Mouse (Mus musculus) intestine, postnatal 0 days (tissue): ENCODE results near the gene Ntm. TPM values are rescaled to one million over a fixed set of nuclear protein-coding genes. Genes with fewer than 3 reads are reported as not detected.

ENCODE experiments used
- ATAC-seq: fragments of 200-750 bp; cut with Nextera tagmentation; 2 replicates; pipeline ENCODE4 v1.8.0; 2017; ENCODE audit warnings: mild to moderate bottlenecking, moderate TSS enrichment, moderate library complexity
- H3K27ac ChIP-seq: fragments of 300-500 bp; sonication (generic); 2 replicates; pipeline ENCODE4 v1.5.1; 2014; ENCODE audit warnings: mild to moderate bottlenecking, low read depth, low read length, moderate library complexity
- H3K27me3 ChIP-seq: fragments of 300-500 bp; sonication (generic); replicated peaks from 2 replicates; pipeline ENCODE4 v1.6.1; 2014; ENCODE audit warnings: low read length, mixed read lengths; ENCODE audit not compliant: control insufficient read depth, insufficient read depth
- H3K36me3 ChIP-seq: fragments of 300-500 bp; sonication (generic); 2 replicates; pipeline ENCODE4 v1.6.1; 2014; ENCODE audit warnings: mild to moderate bottlenecking, moderate library complexity; ENCODE audit not compliant: control insufficient read depth, insufficient read depth
- H3K4me1 ChIP-seq: fragments of 300-500 bp; sonication (generic); replicated peaks from 2 replicates; pipeline ENCODE4 v1.6.1; 2014; ENCODE audit warnings: antibody characterized with exemption, low read length, mixed read lengths; ENCODE audit not compliant: control insufficient read depth, insufficient read depth
- H3K4me2 ChIP-seq: fragments of 300-500 bp; sonication (generic); replicated peaks from 2 replicates; pipeline ENCODE4 v1.6.1; 2014; ENCODE audit warnings: low read depth, mild to moderate bottlenecking, moderate library complexity
- H3K4me3 ChIP-seq: fragments of 300-500 bp; sonication (generic); 2 replicates; pipeline ENCODE4 v1.5.1; 2014; ENCODE audit warnings: low read depth, low read length
- H3K9ac ChIP-seq: fragments of 300-500 bp; sonication (generic); 2 replicates; pipeline ENCODE4 v1.6.1; 2014; ENCODE audit warnings: mild to moderate bottlenecking, low read depth, low read length
- H3K9me3 ChIP-seq: fragments of 300-500 bp; sonication (generic); 2 replicates; pipeline ENCODE4 v1.6.1; 2016; ENCODE audit warnings: mixed run types; ENCODE audit not compliant: control insufficient read depth
- CTCF ChIP-seq: sonication (generic); IDR thresholded peaks from 2 replicates; pipeline ENCODE4 v1.5.1; 2016; ENCODE audit warnings: low read depth, mild to moderate bottlenecking, control low read depth, antibody characterized with exemption, moderate library complexity
- WGBS: fragments of 180-500 bp; shearing (Covaris S2); extraction: QIAGEN DNeasy Blood & Tissue Kit; methylation state at CpG from one replicate; pipeline ENCODE4 v1.1.7; 2014; 5-methylcytosine and 5-hydroxymethylcytosine counted together
- polyA plus RNA-seq: library from polyadenylated mRNA; unstranded; fragments of >200 nt; fragmentation: Nextera tagmentation; extraction: Ambion mirVana; gene quantifications from 2 replicates; pipeline ENCODE4 v1.2.1, GENCODE M21; 2015

Gene Ntm
- polyA plus RNA-seq, 1 experiment from 2014 or later = 1.1 TPM

GRCm38 (mm10) chr9:29103993-29104392, 858.9 kb downstream of the Ntm start:
- Histone ChIP-seq H3K9me3 (no peaks in the 10 kb centered on the region), H3K27me3 (no peaks in the 10 kb centered on the region), H3K36me3 (no peaks in the 10 kb centered on the region), H3K4me1 (no peaks in the 10 kb centered on the region), H3K4me3 (no peak overlapping the region), H3K27ac (no peak overlapping the region), H3K9ac (no peak overlapping the region), H3K4me2 (no peak overlapping the region)
- ATAC-seq = no peak
- WGBS = 73% methylated on average over 6 of the region's 6 CpGs
- TF ChIP-seq CTCF = no peak

GRCm38 (mm10) chr9:29100624-29101023, 862.3 kb downstream of the Ntm start:
- H3K4me2 ChIP-seq = no peak overlapping the region
- H3K4me3 ChIP-seq = no peak overlapping the region
- no peak for TF ChIP-seq CTCF
- H3K36me3 ChIP-seq = no peaks in the 10 kb centered on the region
- 38% methylated on average over 5 of the region's 5 CpGs for WGBS
- no peaks in the 10 kb centered on the region for H3K27me3 ChIP-seq
- ATAC-seq = no peak
- H3K9ac ChIP-seq = no peak overlapping the region
- no peaks in the 10 kb centered on the region for H3K4me1 ChIP-seq
- H3K27ac ChIP-seq = no peak overlapping the region
- H3K9me3 ChIP-seq = no peaks in the 10 kb centered on the region

- H3K27me3 ChIP-seq = no peaks in the 10 kb centered on the region
- no peak for TF ChIP-seq CTCF
- no peak for ATAC-seq
Observed at GRCm38 (mm10) chr9:29092443-29092842, 870.5 kb downstream of the Ntm start.

GRCm38 (mm10) chr9:29088657-29089056, 874.3 kb downstream of the Ntm start:
- no peak overlapping the region for H3K4me2 ChIP-seq
- no peaks in the 10 kb centered on the region for H3K27me3 ChIP-seq
- ATAC-seq = no peak
- H3K4me1 ChIP-seq = no peaks in the 10 kb centered on the region
- no peaks in the 10 kb centered on the region for H3K9me3 ChIP-seq
- 45% methylated on average over 5 of the region's 5 CpGs for WGBS
- no peaks in the 10 kb centered on the region for H3K36me3 ChIP-seq
- no peak for TF ChIP-seq CTCF
- H3K9ac ChIP-seq = no peak overlapping the region
- no peak overlapping the region for H3K27ac ChIP-seq
- H3K4me3 ChIP-seq = no peak overlapping the region

More at GRCm38 (mm10) chr9:29092443-29092842, 870.5 kb downstream of the Ntm start:
- no peak overlapping the region for H3K4me2 ChIP-seq
- no peak overlapping the region for H3K27ac ChIP-seq
- no peaks in the 10 kb centered on the region for H3K9me3 ChIP-seq
- no peak overlapping the region for H3K9ac ChIP-seq
- H3K4me1 ChIP-seq = no peaks in the 10 kb centered on the region
- H3K36me3 ChIP-seq = no peaks in the 10 kb centered on the region
- H3K4me3 ChIP-seq = no peak overlapping the region

GRCm38 (mm10) chr9:29087656-29088055, 875.3 kb downstream of the Ntm start:
- Histone ChIP-seq H3K4me2 (no peak overlapping the region), H3K9ac (no peak overlapping the region), H3K9me3 (no peaks in the 10 kb centered on the region), H3K4me1 (no peaks in the 10 kb centered on the region), H3K36me3 (no peaks in the 10 kb centered on the region), H3K4me3 (no peak overlapping the region), H3K27me3 (no peaks in the 10 kb centered on the region), H3K27ac (no peak overlapping the region)
- no peak for TF ChIP-seq CTCF
- no peak for ATAC-seq
- WGBS = 68% methylated on average over 4 of the region's 4 CpGs

GRCm38 (mm10) chr9:29087171-29087570, 875.8 kb downstream of the Ntm start:
- Histone ChIP-seq H3K4me1 (no peaks in the 10 kb centered on the region), H3K4me2 (no peak overlapping the region), H3K27me3 (no peaks in the 10 kb centered on the region), H3K9me3 (no peaks in the 10 kb centered on the region), H3K27ac (no peak overlapping the region), H3K36me3 (no peaks in the 10 kb centered on the region), H3K4me3 (no peak overlapping the region), H3K9ac (no peak overlapping the region)
- no peak for TF ChIP-seq CTCF
- ATAC-seq = no peak

GRCm38 (mm10) chr9:29075924-29076577, 886.9 kb downstream of the Ntm start:
- H3K4me3 ChIP-seq = no peak overlapping the region
- H3K4me1 ChIP-seq = no peaks in the 10 kb centered on the region
- no peaks in the 10 kb centered on the region for H3K9me3 ChIP-seq
- no peak overlapping the region for H3K4me2 ChIP-seq
- no peak overlapping the region for H3K27ac ChIP-seq
- no peak overlapping the region for H3K9ac ChIP-seq
- ATAC-seq = no peak
- TF ChIP-seq CTCF = no peak
- H3K27me3 ChIP-seq = no peaks in the 10 kb centered on the region
- WGBS = 83% methylated on average over 5 of the region's 5 CpGs
- H3K36me3 ChIP-seq = no peaks in the 10 kb centered on the region
